Mouse (Mus musculus) neural tube, embryonic 11.5 days (tissue): Measurements from ENCODE around the gene Babam2. TPM values are rescaled to one million over a fixed set of nuclear protein-coding genes. Genes with fewer than 3 reads are reported as not detected.

Experiments used
- ATAC-seq: fragments of 200-750 bp; cut with Nextera tagmentation; 2 replicates; pipeline ENCODE4 v1.8.0; 2017; ENCODE audit warnings: moderate number of reproducible peaks, mild to moderate bottlenecking, moderate TSS enrichment, moderate library complexity; ENCODE audit not compliant: insufficient read depth, low FRiP score, low TSS enrichment
- DNase-seq: peaks from one replicate; pipeline ENCODE4 v3.0.0-alpha.2; 2015; ENCODE audit warnings: low spot score
- H3K27ac ChIP-seq: fragments of 300-500 bp; sonication (generic); 2 replicates; pipeline ENCODE4 v1.5.1; 2014; ENCODE audit warnings: low read depth, mild to moderate bottlenecking, low read length
- H3K27me3 ChIP-seq: fragments of 300-500 bp; sonication (generic); 2 replicates; pipeline ENCODE4 v1.6.1; 2014; ENCODE audit warnings: mild to moderate bottlenecking, low read length, mixed read lengths; ENCODE audit not compliant: control insufficient read depth, insufficient read depth
- H3K36me3 ChIP-seq: fragments of 300-500 bp; sonication (generic); 2 replicates; pipeline ENCODE4 v1.6.1; 2014; ENCODE audit warnings: mild to moderate bottlenecking, low read length, moderate library complexity, mixed read lengths; ENCODE audit not compliant: control insufficient read depth, insufficient read depth
- H3K4me1 ChIP-seq: fragments of 300-500 bp; sonication (generic); 2 replicates; pipeline ENCODE4 v1.6.1; 2014; ENCODE audit warnings: low read length, mixed read lengths; ENCODE audit not compliant: control insufficient read depth, insufficient read depth
- H3K4me2 ChIP-seq: fragments of 300-500 bp; sonication (generic); 2 replicates; pipeline ENCODE4 v1.6.1; 2014; ENCODE audit warnings: low read depth, mild to moderate bottlenecking, moderate library complexity
- H3K4me3 ChIP-seq: fragments of 300-500 bp; sonication (generic); 2 replicates; pipeline ENCODE4 v1.5.1; 2014; ENCODE audit warnings: low read depth, low read length
- H3K9ac ChIP-seq: fragments of 300-500 bp; sonication (generic); 2 replicates; pipeline ENCODE4 v1.6.1; 2014; ENCODE audit warnings: mild to moderate bottlenecking, low read length
- H3K9me3 ChIP-seq: fragments of 300-500 bp; sonication (generic); 2 replicates; pipeline ENCODE4 v1.6.1; 2016; ENCODE audit warnings: low read length; ENCODE audit not compliant: control insufficient read depth
- WGBS: fragments of 180-500 bp; shearing (Covaris S2); extraction: QIAGEN DNeasy Blood & Tissue Kit; methylation state at CpG from one replicate; pipeline ENCODE4 v1.1.7; 2014; 5-methylcytosine and 5-hydroxymethylcytosine counted together
- polyA plus RNA-seq: library from polyadenylated mRNA; unstranded; fragments of >200 nt; fragmentation: Nextera tagmentation; extraction: Ambion mirVana; gene quantifications from 2 replicates; pipeline ENCODE4 v1.2.1, GENCODE M21; 2014

Babam2 gene
- polyA plus RNA-seq, 1 experiment from 2014 or later = 45.0 TPM

GRCm38 (mm10) chr5:31924075-31924474, 226.6 kb downstream of the Babam2 start:
- no peaks in the 10 kb centered on the region for H3K27me3 ChIP-seq
- H3K4me2 ChIP-seq = no peak overlapping the region
- H3K4me3 ChIP-seq = no peak overlapping the region
- H3K27ac ChIP-seq = no peak overlapping the region
- no peak overlapping the region for H3K9ac ChIP-seq
- H3K9me3 ChIP-seq = no peaks in the 10 kb centered on the region
- H3K36me3 ChIP-seq = no peaks in the 10 kb centered on the region
- no peak for ATAC-seq
- DNase-seq = no peak
- no peaks in the 10 kb centered on the region for H3K4me1 ChIP-seq

- H3K9me3 ChIP-seq = no peaks in the 10 kb centered on the region
- H3K27me3 ChIP-seq = no peaks in the 10 kb centered on the region
- H3K4me3 ChIP-seq = no peak overlapping the region
- H3K4me1 ChIP-seq = no peaks in the 10 kb centered on the region
- no peaks in the 10 kb centered on the region for H3K36me3 ChIP-seq
- no peak overlapping the region for H3K27ac ChIP-seq
- H3K9ac ChIP-seq = no peak overlapping the region
- 95% methylated on average over 1 of the region's 1 CpGs for WGBS
- no peak overlapping the region for H3K4me2 ChIP-seq
- DNase-seq (no peak), ATAC-seq (no peak)
Observed at GRCm38 (mm10) chr5:31926551-31926950, 229.1 kb downstream of the Babam2 start.

DNA sequence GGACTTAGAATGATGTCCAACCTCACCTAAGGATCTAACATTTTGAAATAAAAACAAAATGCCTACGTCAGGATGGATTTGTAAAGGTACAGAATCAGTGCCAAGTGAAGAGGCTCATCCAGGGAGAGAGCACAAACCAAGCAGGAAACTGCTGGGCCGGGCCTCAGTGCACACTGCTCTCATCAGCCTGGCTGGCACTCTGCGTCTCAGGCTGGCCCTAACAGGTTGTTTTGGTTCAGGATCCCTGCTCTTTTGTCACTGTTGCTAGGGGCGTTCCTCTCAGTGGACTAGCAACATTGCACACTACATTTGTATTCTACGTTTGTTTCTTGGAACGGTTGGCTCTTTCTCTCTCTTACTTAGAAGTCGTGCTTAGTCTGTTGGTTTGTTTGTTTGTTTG, 231.5 kb downstream of the Babam2 start:
- no peak overlapping the region for H3K9ac ChIP-seq

GRCm38 (mm10) chr5:31931127-31931625, 233.7 kb downstream of the Babam2 start:
- Histone ChIP-seq H3K4me1 (no peaks in the 10 kb centered on the region), H3K27ac (no peak overlapping the region), H3K4me3 (no peak overlapping the region), H3K36me3 (no peaks in the 10 kb centered on the region), H3K4me2 (no peak overlapping the region), H3K9me3 (no peaks in the 10 kb centered on the region), H3K9ac (no peak overlapping the region), H3K27me3 (no peaks in the 10 kb centered on the region)
- DNase-seq (no peak), ATAC-seq (no peak)
- 84% methylated on average over 8 of the region's 8 CpGs for WGBS

More for the DNA sequence above, 231.5 kb downstream of the Babam2 start:
- WGBS = 72% methylated on average over 7 of the region's 7 CpGs
- no peaks in the 10 kb centered on the region for H3K9me3 ChIP-seq
- H3K27me3 ChIP-seq = no peaks in the 10 kb centered on the region
- no peak for ATAC-seq
- DNase-seq = no peak
- no peaks in the 10 kb centered on the region for H3K4me1 ChIP-seq
- no peak overlapping the region for H3K4me2 ChIP-seq
- no peaks in the 10 kb centered on the region for H3K36me3 ChIP-seq
- no peak overlapping the region for H3K4me3 ChIP-seq
- H3K27ac ChIP-seq = no peak overlapping the region

DNA sequence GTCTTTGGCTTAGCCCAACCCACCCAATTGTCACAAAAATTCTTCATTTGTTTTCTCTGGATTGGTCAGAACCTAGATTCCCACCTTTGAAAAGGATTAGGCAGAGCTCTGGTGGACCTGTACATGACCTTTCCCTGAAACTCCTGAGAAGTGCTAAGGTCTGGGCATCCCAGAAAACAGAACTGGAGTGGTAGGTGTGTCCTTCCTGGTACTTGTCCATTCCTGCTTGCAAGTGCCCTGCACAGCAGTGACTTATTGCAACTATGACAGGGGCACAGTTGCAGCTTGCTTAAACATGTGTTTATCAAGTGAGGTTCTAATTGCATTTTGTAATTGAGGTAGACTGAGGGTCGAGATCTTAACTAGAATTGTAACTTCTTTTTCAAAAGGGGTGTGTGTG, 234.2 kb downstream of the Babam2 start:
- ATAC-seq (no peak), DNase-seq (no peak)
- Histone ChIP-seq H3K4me3 (no peak overlapping the region), H3K27ac (no peak overlapping the region), H3K9me3 (no peaks in the 10 kb centered on the region), H3K36me3 (no peaks in the 10 kb centered on the region), H3K27me3 (no peaks in the 10 kb centered on the region), H3K9ac (no peak overlapping the region), H3K4me2 (no peak overlapping the region), H3K4me1 (no peaks in the 10 kb centered on the region)
- 73% methylated on average over 1 of the region's 1 CpGs for whole genome bisulfite sequencing

DNA sequence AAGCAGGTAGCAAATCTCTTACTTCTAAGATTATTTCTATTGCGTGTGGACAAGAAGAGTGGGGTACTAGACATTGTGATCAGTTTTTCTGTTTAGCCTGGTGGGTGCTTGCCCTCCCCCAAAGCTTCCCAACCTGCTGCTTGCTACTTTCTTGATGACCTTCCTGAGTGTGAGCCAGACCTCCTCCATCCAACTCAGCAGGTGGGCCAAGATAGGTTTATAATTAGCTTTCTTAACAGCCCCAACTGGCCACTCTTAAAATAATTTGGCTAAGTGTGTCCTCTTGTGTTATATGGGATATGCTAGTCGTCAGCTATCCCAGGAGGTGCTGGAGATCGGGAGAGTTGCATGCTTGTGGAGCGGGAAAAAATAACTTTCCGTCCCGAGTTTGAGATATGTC, 235.8 kb downstream of the Babam2 start:
- no peaks in the 10 kb centered on the region for H3K4me1 ChIP-seq
- no peak overlapping the region for H3K4me3 ChIP-seq
- no peaks in the 10 kb centered on the region for H3K9me3 ChIP-seq
- WGBS = 86% methylated on average over 6 of the region's 6 CpGs
- H3K36me3 ChIP-seq = no peaks in the 10 kb centered on the region
- no peak overlapping the region for H3K4me2 ChIP-seq
- ATAC-seq = no peak
- no peaks in the 10 kb centered on the region for H3K27me3 ChIP-seq
- no peak overlapping the region for H3K27ac ChIP-seq
- H3K9ac ChIP-seq = no peak overlapping the region
- DNase-seq = no peak

GRCm38 (mm10) chr5:31934397-31934796, 236.9 kb downstream of the Babam2 start:
- H3K9ac ChIP-seq = no peak overlapping the region
- 85% methylated on average over 3 of the region's 3 CpGs for WGBS
- no peak overlapping the region for H3K27ac ChIP-seq
- ATAC-seq (no peak), DNase-seq (no peak)
- H3K36me3 ChIP-seq = no peaks in the 10 kb centered on the region
- no peaks in the 10 kb centered on the region for H3K9me3 ChIP-seq
- H3K27me3 ChIP-seq = no peaks in the 10 kb centered on the region
- no peak overlapping the region for H3K4me3 ChIP-seq
- no peak overlapping the region for H3K4me2 ChIP-seq
- H3K4me1 ChIP-seq = no peaks in the 10 kb centered on the region

GRCm38 (mm10) chr5:31935936-31936335, 238.5 kb downstream of the Babam2 start:
- Histone ChIP-seq H3K4me1 (no peaks in the 10 kb centered on the region), H3K27ac (no peak overlapping the region), H3K4me2 (no peak overlapping the region), H3K36me3 (no peaks in the 10 kb centered on the region), H3K9ac (no peak overlapping the region), H3K9me3 (no peaks in the 10 kb centered on the region), H3K27me3 (no peaks in the 10 kb centered on the region), H3K4me3 (no peak overlapping the region)
- ATAC-seq = no peak
- 87% methylated on average over 3 of the region's 3 CpGs for WGBS
- DNase-seq = no peak

DNA sequence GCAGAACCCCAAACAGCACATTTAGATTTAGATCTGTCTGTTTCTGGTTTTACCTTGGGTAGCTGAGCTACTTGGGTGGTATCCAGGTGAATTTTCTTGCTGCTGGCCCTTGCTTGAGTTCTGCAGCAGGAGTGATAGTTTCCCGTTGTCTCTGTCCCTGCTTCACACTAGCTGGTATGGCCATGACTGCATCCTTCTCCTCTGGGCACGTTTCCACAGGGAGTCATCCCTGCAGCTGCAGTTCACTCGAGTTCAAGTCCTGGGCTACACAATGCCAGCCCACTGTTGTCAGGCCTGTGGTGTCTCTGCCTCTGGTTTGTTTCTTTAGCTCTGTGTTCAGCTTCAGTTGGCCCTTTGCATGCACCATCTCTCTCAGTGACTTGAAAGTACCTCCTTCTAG, 239.0 kb downstream of the Babam2 start:
- Histone ChIP-seq H3K4me3 (no peak overlapping the region), H3K27me3 (no peaks in the 10 kb centered on the region), H3K36me3 (no peaks in the 10 kb centered on the region), H3K9me3 (no peaks in the 10 kb centered on the region), H3K27ac (no peak overlapping the region), H3K4me1 (no peaks in the 10 kb centered on the region), H3K9ac (no peak overlapping the region), H3K4me2 (no peak overlapping the region)
- ATAC-seq = no peak
- WGBS = 76% methylated on average over 3 of the region's 3 CpGs
- no peak for DNase-seq
